Mouse (Mus musculus): ENCODE data around the gene Cela3b.

The Cela3b gene

DNA sequence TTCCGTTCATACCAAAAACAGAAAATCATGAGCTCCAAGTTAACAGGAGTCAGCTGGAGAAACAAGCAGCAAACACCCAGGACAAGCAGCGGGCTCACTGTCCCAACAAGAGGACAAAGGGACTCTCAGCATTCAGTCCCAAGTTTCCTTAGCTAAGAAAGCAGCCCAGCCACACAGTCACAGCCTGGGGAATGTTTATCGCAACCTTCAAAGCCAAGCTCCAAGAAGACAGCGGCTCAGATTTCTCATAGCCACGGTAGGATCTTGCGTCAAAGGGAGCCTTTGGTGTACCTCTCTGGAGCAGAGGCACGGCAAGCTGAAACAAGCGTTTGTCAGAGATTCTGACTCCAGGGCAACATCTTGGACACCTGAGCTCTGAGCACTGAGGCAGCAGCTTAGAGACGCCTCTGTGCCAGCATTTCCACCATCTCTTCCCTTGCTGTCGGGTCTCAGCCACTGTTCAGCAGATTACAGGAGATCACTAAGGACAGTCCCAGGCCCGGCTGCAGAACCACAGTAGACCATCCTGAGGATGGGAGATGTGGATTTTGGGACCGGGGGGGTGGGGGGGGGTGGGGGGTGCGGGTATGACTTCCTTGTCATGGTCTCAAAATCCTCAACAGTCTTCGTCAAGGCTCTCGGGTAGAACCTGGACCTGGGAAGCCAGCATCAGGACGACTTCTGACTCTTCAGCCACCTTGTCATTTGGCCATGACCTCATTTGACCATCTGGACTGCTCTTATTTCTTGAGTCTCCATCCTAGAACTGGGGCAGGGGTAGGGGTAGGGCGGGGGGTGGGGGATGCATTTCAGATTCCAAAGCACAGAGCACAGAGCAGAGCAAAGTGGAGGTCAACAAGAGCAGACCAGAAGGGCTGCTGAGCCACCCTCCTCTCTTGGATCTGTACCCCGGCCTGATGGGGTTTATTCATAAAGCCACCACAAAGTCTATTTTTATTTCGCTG is 54.7 kb downstream of the Cela3b start:
- peak; percentile 65 for DNase-seq (ENCODE audit: low read depth, low spot score)

DNA sequence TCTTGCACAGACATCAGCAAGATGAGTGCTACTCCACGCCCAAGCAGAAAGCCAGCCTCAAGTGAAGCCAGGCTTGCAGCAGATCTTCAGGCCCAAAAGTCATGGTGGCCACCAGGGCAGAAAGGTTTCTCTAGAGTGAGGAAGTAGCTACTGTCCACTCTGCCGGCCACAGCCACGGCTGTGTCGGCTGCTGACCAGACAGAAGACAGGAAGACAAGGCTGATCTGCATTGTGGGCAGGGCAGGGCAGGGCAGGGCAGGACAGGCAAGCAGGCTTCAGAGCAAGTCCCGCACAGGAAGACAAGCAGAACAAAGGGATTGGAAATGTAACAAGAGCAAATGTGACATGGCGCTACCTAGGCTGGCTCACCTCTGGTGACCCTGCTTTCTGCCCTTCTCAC is 56.6 kb downstream of the Cela3b start:
- no peak for DNase-seq (ENCODE audit: low read depth, low spot score)

DNA sequence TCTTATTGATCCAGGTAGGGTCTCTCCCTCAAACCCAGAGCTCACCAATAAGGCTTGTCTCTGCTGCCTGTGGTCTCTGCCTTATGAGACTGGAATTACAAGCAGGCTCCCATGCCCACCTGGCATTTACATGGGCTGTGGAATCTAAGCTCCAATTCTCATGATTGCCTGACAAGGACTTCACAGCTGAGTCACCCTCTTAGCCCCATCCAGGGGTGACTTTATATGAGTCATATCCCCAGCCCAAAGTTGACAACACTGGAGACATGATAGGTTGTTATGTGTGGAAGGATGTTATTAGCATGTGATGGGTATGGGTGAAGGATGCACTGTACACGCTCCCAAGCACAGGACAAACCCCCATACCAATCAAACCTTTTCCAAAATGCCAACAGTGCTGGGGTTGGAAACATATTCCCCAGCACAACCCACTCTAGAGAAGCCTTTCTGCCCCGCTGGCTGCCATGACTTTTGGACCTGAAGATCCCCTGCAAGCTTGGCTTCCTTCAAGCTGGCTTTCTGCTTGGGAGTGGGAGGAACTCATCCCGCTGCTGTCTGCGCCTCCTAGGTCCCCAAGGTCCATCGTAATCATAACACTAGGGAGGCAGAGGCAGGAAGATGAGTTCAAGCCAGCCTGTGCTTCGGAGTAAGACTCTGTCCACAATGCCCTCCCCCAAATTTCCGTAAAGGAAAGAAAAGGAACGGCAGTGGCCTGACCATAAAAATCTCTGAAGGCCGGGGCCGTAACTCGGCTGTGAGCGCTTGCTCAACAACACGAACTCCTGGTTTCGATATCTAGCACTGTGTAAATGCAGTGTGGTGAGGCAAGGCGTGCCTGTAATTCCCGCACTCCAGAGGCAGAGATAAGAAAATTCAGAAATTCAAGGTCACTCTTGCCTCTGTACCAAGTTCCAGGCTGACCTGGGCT is 58.5 kb downstream of the Cela3b start:
- no peak for DNase-seq (ENCODE audit: low read depth, low spot score)
